Mouse (Mus musculus): ENCODE results near the gene Gm44790. TPM values are rescaled to one million over a fixed set of nuclear protein-coding genes. Genes with fewer than 3 reads are reported as not detected.
"Not testable (repeated sequence)": the region's sequence is repeated elsewhere in the genome, so short reads cannot be mapped to it uniquely, and the experiment has no call there.

Gene Gm44790
- polyA plus RNA-seq, 1 experiment from 2014 or later, result not detected

DNA sequence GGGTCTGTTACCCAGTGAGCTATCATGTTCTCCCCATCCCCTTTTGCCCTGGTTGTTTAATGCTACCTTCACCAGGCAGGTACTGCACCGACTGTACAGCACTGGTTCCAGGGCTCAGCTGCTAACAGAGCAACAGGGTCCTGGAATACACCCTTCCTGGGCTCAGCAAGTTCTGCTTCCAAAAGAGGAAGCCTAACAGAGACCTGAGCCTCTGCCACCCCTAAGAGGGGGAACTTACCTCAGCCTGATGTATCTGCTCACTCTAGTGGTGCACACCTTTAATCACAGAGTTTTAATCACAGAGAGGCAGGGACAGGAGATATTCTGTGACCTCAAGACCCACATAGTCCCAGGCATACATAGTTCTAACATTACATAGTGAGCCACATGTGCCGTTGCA, 63.5 kb downstream of the Gm44790 start:
- Histone ChIP-seq H3K4me3 (no peak overlapping the region), H3K4me2 (no peak overlapping the region), H3K9me3 (replicated peaks) (peaks cover 2% of the 10 kb centered on the region), H3K27me3 (replicated peaks) (no peaks in the 10 kb centered on the region), H3K36me3 (no peaks in the 10 kb centered on the region), H3K4me1 (replicated peaks) (peaks cover 24% of the 10 kb centered on the region), H3K27ac (ENCODE audit: poor library complexity, severe bottlenecking) (no peak overlapping the region), H3K9ac (no peak overlapping the region)
- 93% methylated on average over 2 of the region's 2 CpGs for WGBS
- no peak for ATAC-seq (ENCODE audit: insufficient number of reproducible peaks, low FRiP score)

GRCm38 (mm10) chr6:86490413-86490812, 64.0 kb downstream of the Gm44790 start:
- H3K27ac ChIP-seq (ENCODE audit: poor library complexity, severe bottlenecking); H3K4me3 ChIP-seq; ATAC-seq (ENCODE audit: insufficient number of reproducible peaks, low FRiP score); H3K4me2 ChIP-seq; H3K27me3 ChIP-seq (replicated peaks); H3K36me3 ChIP-seq; H3K9me3 ChIP-seq (replicated peaks); H3K9ac ChIP-seq: not testable (repeated sequence)
- WGBS, result 90% methylated on average over 8 of the region's 8 CpGs
- H3K4me1 ChIP-seq (replicated peaks), result peaks cover 24% of the 10 kb centered on the region

- Histone ChIP-seq H3K9me3 (replicated peaks) (peaks cover 4% of the 10 kb centered on the region), H3K27ac (ENCODE audit: poor library complexity, severe bottlenecking) (no peak overlapping the region), H3K4me3 (no peak overlapping the region), H3K4me1 (replicated peaks) (peaks cover 26% of the 10 kb centered on the region), H3K9ac (no peak overlapping the region), H3K36me3 (no peaks in the 10 kb centered on the region), H3K27me3 (replicated peaks) (no peaks in the 10 kb centered on the region), H3K4me2 (no peak overlapping the region)
- WGBS, result 56% methylated on average over 13 of the region's 13 CpGs
- no peak for ATAC-seq (ENCODE audit: insufficient number of reproducible peaks, low FRiP score)
These were observed 67.2 kb downstream of the Gm44790 start for GRCm38 (mm10) chr6:86493469-86494263.

DNA sequence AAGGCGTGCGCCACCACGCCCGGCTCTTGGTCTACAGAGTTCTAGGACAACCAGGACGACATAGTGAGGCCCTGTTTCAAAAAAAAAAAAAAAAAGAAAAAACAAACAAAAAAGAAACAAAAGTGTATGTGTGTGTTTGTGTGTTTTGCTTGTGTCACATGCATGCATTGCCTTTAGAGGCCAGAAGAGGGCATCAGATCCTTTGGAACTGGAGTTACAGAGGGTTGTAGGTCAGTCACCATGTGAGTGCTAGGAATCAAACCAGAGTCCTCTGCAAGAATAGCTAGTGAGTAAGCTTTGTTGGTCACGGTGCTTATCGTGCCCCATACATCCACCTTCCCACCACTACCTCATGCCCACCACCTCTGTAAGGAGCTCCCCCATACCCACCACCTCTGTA, 68.3 kb downstream of the Gm44790 start:
- Histone ChIP-seq H3K4me2 (no peak overlapping the region), H3K9me3 (replicated peaks) (peaks cover 4% of the 10 kb centered on the region), H3K36me3 (no peaks in the 10 kb centered on the region), H3K9ac (no peak overlapping the region), H3K4me3 (no peak overlapping the region), H3K27me3 (replicated peaks) (no peaks in the 10 kb centered on the region), H3K27ac (ENCODE audit: poor library complexity, severe bottlenecking) (no peak overlapping the region), H3K4me1 (replicated peaks) (peaks cover 32% of the 10 kb centered on the region)
- 86% methylated on average over 7 of the region's 7 CpGs for WGBS
- ATAC-seq (ENCODE audit: insufficient number of reproducible peaks, low FRiP score), result no peak

Other genes starting within 250 kb of the Gm44790 start
- 4.6 and 5.2 TPM in 2 replicates for gene Tgfa, start 231.4 kb upstream of the Gm44790 start, polyA plus RNA-seq (2016; fragmentation: Nextera tagmentation; extraction: Ambion mirVana)
- 95.0 and 102 TPM in 2 replicates for gene Fam136a, start 61.0 kb upstream of the Gm44790 start, polyA plus RNA-seq (2016; fragmentation: Nextera tagmentation; extraction: Ambion mirVana)
- gene Snrpg, start 55.4 kb upstream of the Gm44790 start, polyA plus RNA-seq (2016; fragmentation: Nextera tagmentation; extraction: Ambion mirVana), result 314 and 325 TPM in 2 replicates
- gene Pcyox1, start 29.5 kb upstream of the Gm44790 start, polyA plus RNA-seq (2016; fragmentation: Nextera tagmentation; extraction: Ambion mirVana), result 59.4 and 64.7 TPM in 2 replicates
- gene Tia1, start 22.4 kb upstream of the Gm44790 start, polyA plus RNA-seq (2016; fragmentation: Nextera tagmentation; extraction: Ambion mirVana), result 140 and 158 TPM in 2 replicates
- 16.2 and 18.0 TPM in 2 replicates for gene C87436, start 11.7 kb downstream of the Gm44790 start, polyA plus RNA-seq (2016; fragmentation: Nextera tagmentation; extraction: Ambion mirVana)
- gene Pcbp1, start 99.7 kb downstream of the Gm44790 start, polyA plus RNA-seq (2016; fragmentation: Nextera tagmentation; extraction: Ambion mirVana), result 415 and 416 TPM in 2 replicates
- 0.10 and 0.12 TPM in 2 replicates for gene Asprv1, start 201.5 kb downstream of the Gm44790 start, polyA plus RNA-seq (2016; fragmentation: Nextera tagmentation; extraction: Ambion mirVana)
- 14.1 and 14.4 TPM in 2 replicates for gene Mxd1, start 242.5 kb downstream of the Gm44790 start, polyA plus RNA-seq (2016; fragmentation: Nextera tagmentation; extraction: Ambion mirVana)

Data from heart, embryonic 12.5 days (tissue).